Mouse (Mus musculus) frontal cortex, postnatal 25 days (tissue): ENCODE measurements at regions not wholly inside any gene's neighbourhood (a gene's known extent, or its start where the extent isn't known, plus 50 kb on each side); places are given as distances from the start of the nearest gene placed in this dataset.

ENCODE experiments used
- DNase-seq, 2 experiments: peaks; one replicate each; pipeline ENCODE4 v3.0.0; 2022; ENCODE audit warnings: low spot score in 2 of 2

- no peak for DNase-seq
These were observed 247.6 kb upstream of the Habp2 start for GRCm38 (mm10) chr19:56039091-56040004.

DNA sequence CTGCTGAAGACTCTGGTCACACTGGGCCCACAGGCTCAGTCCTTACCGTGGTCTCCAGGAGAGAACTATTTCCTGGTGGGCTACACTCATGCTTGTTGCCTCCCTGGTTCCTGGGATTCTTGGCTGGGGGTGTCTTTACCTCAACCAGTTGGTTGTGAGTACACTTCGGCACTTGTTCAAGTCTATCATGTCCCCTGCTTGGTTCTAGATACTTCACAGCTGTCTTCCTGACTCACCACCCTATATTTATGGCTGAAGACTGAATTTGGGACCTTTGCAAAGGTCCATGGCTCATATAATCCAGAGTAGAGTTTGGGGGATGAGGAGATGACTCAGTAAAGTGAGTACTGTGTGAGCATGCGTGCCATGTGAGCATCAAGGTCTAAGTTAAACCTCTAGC lies 245.0 kb upstream of the Habp2 start:
- no peak for DNase-seq

- DNase-seq, result no peak
These were observed 240.1 kb upstream of the Habp2 start for GRCm38 (mm10) chr19:56046784-56047390.

GRCm38 (mm10) chr19:56054186-56054585 lies 232.8 kb upstream of the Habp2 start:
- no peak for DNase-seq

- DNase-seq, result no peak
These were observed 230.5 kb upstream of the Habp2 start for GRCm38 (mm10) chr19:56056397-56056796.

- DNase-seq, result no peak
These were observed 224.9 kb upstream of the Habp2 start for GRCm38 (mm10) chr19:56061882-56062540.

DNA sequence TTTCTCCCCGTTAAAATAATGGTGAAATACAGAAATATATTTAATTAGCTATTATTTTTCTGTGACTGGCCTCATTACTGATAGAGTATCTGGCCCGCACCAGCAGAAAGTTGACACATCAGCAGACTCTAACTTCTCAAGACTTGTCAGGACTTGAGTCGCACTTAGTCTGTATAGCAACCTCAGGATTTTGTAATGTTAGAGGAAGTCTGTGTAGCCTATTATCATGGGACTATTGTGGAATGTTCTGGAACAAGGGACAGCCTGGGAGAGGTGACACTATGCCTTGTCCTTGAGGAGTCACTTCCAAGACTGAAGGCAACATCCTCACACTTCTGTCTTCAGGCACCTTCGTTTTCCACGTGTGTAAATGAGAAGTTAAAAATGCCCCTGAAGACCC lies 223.8 kb upstream of the Habp2 start:
- DNase-seq, result no peak

DNA sequence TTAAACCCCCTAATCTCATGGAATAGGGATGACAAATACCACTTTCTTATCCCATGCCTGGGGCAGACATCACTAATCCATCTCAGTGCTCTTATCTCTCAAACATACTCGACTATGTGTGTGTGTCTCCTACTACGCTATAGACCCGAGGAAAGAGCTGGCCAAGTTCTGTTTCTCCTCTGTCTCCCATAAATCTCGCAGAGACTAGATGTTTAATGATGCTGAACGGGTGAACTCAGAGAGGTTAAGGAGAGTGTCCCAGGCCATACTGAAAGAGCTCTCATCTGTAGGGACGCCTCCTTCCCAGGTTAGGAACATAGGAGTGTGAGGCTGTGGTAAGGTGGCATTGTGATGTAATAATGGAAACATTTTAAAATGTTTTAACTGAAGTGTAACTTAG lies 221.2 kb upstream of the Habp2 start:
- no peak for DNase-seq

GRCm38 (mm10) chr19:56068165-56068564 lies 218.8 kb upstream of the Habp2 start:
- no peak for DNase-seq

- DNase-seq, result no peak
These were observed 218.1 kb upstream of the Habp2 start for GRCm38 (mm10) chr19:56068854-56069253.

- DNase-seq, result no peak
These were observed 217.7 kb upstream of the Habp2 start for GRCm38 (mm10) chr19:56069266-56069665.

GRCm38 (mm10) chr19:56071340-56071739 lies 215.6 kb upstream of the Habp2 start:
- DNase-seq, result no peak

GRCm38 (mm10) chr19:56076128-56076527 lies 210.8 kb upstream of the Habp2 start:
- DNase-seq, result no peak

- no peak for DNase-seq
These were observed 209.4 kb upstream of the Habp2 start for GRCm38 (mm10) chr19:56077491-56077890.

DNA sequence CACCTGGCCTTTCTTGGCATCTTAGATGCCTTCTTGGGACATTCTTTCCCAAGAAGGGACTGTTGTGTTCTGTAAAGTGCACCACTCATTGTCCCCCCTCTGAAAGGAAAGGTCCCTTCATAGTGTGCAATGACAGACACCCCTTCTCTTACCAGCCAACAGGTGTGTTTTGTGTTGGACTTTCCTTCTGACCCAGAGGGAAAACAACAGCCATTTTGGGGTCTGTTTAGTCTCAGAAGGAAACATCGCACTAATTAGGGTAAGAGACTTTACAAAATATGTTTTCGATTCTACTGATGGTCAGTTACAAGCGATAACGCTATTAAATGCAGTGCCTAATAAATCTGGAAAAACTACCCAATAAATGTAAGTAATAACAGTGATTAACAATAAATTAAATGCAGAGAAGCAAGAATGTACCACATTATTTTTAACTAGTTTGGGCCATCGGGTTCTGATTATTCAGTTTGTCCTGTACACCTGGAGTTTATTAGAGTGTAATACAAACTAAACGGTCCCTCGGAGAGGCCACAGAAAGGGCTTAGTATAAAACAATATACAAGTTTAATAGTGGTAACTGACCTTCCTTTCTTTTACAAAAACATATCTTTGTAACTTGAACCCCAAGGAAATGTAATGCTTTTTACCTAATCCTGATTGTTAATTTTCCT lies 200.4 kb upstream of the Habp2 start:
- DNase-seq, result no peak

- no peak for DNase-seq
These were observed 199.8 kb upstream of the Habp2 start for GRCm38 (mm10) chr19:56087127-56087526.

DNA sequence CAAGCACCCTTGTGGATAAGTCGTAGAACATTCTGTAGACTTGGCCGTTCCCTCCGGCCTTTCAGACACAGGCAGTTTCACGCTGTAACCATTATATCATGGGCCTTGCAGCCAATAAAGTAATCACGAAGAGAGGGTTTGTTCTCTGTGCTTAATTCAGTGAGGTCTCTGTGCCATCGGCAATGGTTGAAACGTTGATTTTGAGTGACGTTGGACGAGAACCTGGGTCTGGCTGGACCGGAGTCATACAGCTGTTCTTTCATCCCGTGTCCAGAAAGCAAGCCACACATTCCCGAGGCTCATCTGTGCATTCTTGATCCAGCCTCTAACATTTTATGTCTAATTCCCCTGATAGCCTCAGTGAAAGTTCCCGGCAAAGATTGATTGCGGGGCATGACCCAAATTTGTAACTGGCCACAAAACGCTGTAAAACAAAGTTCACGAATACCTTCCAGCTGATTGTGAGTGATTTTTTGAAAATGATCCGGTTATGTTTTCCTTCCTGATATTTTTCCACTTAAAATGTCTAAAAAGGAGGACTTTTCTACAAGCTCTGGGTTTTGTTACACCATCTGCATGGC lies 197.1 kb upstream of the Habp2 start:
- no peak for DNase-seq

GRCm38 (mm10) chr19:56091581-56091980 lies 195.4 kb upstream of the Habp2 start:
- no peak for DNase-seq

- no peak for DNase-seq
These were observed 191.1 kb upstream of the Habp2 start for GRCm38 (mm10) chr19:56095873-56096272.

- no peak for DNase-seq
These were observed 187.2 kb upstream of the Habp2 start for GRCm38 (mm10) chr19:56099725-56100124.

DNA sequence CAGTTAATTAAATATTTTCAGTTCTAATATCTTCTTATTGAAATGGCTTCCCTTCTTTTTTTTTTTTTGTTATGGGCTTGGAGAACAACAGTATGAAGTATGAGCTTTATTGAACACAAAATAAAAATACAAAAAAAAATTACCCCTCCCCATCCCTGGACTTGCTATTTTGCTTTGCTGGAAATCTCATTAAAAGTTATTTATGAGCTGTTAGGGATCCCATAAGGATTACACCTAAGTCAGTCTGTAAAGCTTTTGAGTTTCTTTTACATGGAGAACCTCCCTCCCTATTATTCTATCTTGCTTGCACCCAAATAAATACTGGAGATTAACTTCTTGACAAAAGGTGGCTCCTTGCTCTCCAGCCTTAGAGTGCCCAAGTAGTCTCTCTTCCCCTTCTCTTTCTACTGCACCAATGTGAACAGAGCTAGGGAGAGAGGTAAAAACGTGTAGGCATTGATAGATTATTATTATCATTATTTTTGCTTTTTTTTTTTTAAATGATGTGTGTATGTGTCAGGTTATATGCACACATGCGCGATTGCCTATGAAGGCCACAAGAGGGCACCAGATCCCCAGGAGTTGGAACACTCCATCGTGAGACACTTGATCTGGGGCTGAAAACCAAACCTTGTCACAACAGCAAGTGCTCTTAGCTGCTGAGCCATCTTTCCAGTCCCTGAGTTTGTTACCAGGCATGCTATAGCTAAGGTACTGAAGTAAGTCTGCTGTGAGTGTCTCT lies 186.6 kb upstream of the Habp2 start:
- DNase-seq, result no peak
